Mouse (Mus musculus): ENCODE data around the gene Atp13a2. TPM values are rescaled to one million over a fixed set of nuclear protein-coding genes. Genes with fewer than 3 reads are reported as not detected.

The Atp13a2 gene
- polyA plus RNA-seq, 1 experiment from 2014 or later, result 31.4 TPM

GRCm38 (mm10) chr4:141010526-141010925 is 23.9 kb downstream of the Atp13a2 start:
- Histone ChIP-seq H3K27me3 (replicated peaks) (peaks cover 45% of the 10 kb centered on the region), H3K4me2 (peak overlapping the region; percentile 68), H3K9ac (peak overlapping the region; percentile 37; the same call in 1 of the 2 replicates), H3K27ac (0 out of 2 replicates have a peak overlapping the region, but pooled peaks have one; percentile 7), H3K4me3 (peak overlapping the region; percentile 47), H3K36me3 (peaks cover 27% of the 10 kb centered on the region), H3K9me3 (replicated peaks) (no peaks in the 10 kb centered on the region), H3K4me1 (peaks cover 27% of the 10 kb centered on the region)
- WGBS (ENCODE audit: insufficient replicate concordance), result 4% methylated on average over 26 of the region's 26 CpGs
- no peak for ATAC-seq

GRCm38 (mm10) chr4:141010941-141011429 is 24.3 kb downstream of the Atp13a2 start:
- Histone ChIP-seq H3K4me3 (peak overlapping the region; percentile 47), H3K36me3 (peaks cover 22% of the 10 kb centered on the region), H3K27ac (no peak overlapping the region), H3K4me2 (peak overlapping the region; percentile 68), H3K9me3 (replicated peaks) (no peaks in the 10 kb centered on the region), H3K9ac (peak overlapping the region; percentile 37; the same call in 1 of the 2 replicates), H3K4me1 (peaks cover 27% of the 10 kb centered on the region), H3K27me3 (replicated peaks) (peaks cover 45% of the 10 kb centered on the region)
- ATAC-seq, result no peak
- 19% methylated on average over 17 of the region's 17 CpGs for WGBS (ENCODE audit: insufficient replicate concordance)

GRCm38 (mm10) chr4:141011556-141012328 is 25.1 kb downstream of the Atp13a2 start:
- H3K4me3 ChIP-seq, result peak overlapping the region; percentile 47
- WGBS (ENCODE audit: insufficient replicate concordance), result 60% methylated on average over 14 of the region's 14 CpGs
- H3K9me3 ChIP-seq (replicated peaks), result no peaks in the 10 kb centered on the region
- H3K27me3 ChIP-seq (replicated peaks), result peaks cover 45% of the 10 kb centered on the region
- ATAC-seq, result no peak
- no peak overlapping the region for H3K9ac ChIP-seq
- H3K27ac ChIP-seq, result no peak overlapping the region
- H3K4me2 ChIP-seq, result peak overlapping the region; percentile 68
- peaks cover 15% of the 10 kb centered on the region for H3K36me3 ChIP-seq
- H3K4me1 ChIP-seq, result peaks cover 27% of the 10 kb centered on the region

- Histone ChIP-seq H3K4me2 (no peak overlapping the region), H3K4me3 (no peak overlapping the region), H3K9me3 (replicated peaks) (no peaks in the 10 kb centered on the region), H3K9ac (no peak overlapping the region), H3K27me3 (replicated peaks) (peaks cover 45% of the 10 kb centered on the region), H3K36me3 (peaks cover 9% of the 10 kb centered on the region), H3K4me1 (peaks cover 27% of the 10 kb centered on the region), H3K27ac (no peak overlapping the region)
- WGBS (ENCODE audit: insufficient replicate concordance), result 71% methylated on average over 10 of the region's 10 CpGs
- no peak for ATAC-seq
These were observed 25.9 kb downstream of the Atp13a2 start for GRCm38 (mm10) chr4:141012558-141012957.

- Histone ChIP-seq H3K4me3 (no peak overlapping the region), H3K4me2 (no peak overlapping the region), H3K36me3 (peaks cover 4% of the 10 kb centered on the region; the same call in 1 of the 2 replicates), H3K27ac (no peak overlapping the region), H3K9ac (no peak overlapping the region), H3K27me3 (replicated peaks) (peaks cover 45% of the 10 kb centered on the region), H3K4me1 (peaks cover 14% of the 10 kb centered on the region; the same call in 1 of the 2 replicates), H3K9me3 (replicated peaks) (no peaks in the 10 kb centered on the region)
- WGBS (ENCODE audit: insufficient replicate concordance), result 53% methylated on average over 8 of the region's 8 CpGs
- no peak for ATAC-seq
These were observed 27.4 kb downstream of the Atp13a2 start for GRCm38 (mm10) chr4:141014114-141014513.

GRCm38 (mm10) chr4:141014856-141015255 is 28.2 kb downstream of the Atp13a2 start:
- no peak overlapping the region for H3K4me2 ChIP-seq
- no peaks in the 10 kb centered on the region for H3K9me3 ChIP-seq (replicated peaks)
- no peak overlapping the region for H3K27ac ChIP-seq
- H3K27me3 ChIP-seq (replicated peaks), result peaks cover 39% of the 10 kb centered on the region
- peaks cover 4% of the 10 kb centered on the region; the same call in 1 of the 2 replicates for H3K36me3 ChIP-seq
- H3K4me1 ChIP-seq, result peaks cover 14% of the 10 kb centered on the region; the same call in 1 of the 2 replicates
- H3K9ac ChIP-seq, result no peak overlapping the region
- 75% methylated on average over 11 of the region's 11 CpGs for WGBS (ENCODE audit: insufficient replicate concordance)
- no peak overlapping the region for H3K4me3 ChIP-seq
- no peak for ATAC-seq

- H3K4me1 ChIP-seq, result peaks cover 9% of the 10 kb centered on the region; the same call in 1 of the 2 replicates
- 70% methylated on average over 7 of the region's 7 CpGs for WGBS (ENCODE audit: insufficient replicate concordance)
These were observed 28.7 kb downstream of the Atp13a2 start for GRCm38 (mm10) chr4:141015356-141015755.

GRCm38 (mm10) chr4:141016311-141016710 is 29.6 kb downstream of the Atp13a2 start:
- 66% methylated on average over 9 of the region's 9 CpGs for WGBS (ENCODE audit: insufficient replicate concordance)
- Histone ChIP-seq H3K4me3 (no peak overlapping the region), H3K36me3 (peaks cover 4% of the 10 kb centered on the region; the same call in 1 of the 2 replicates), H3K27ac (no peak overlapping the region), H3K9me3 (replicated peaks) (no peaks in the 10 kb centered on the region), H3K4me2 (no peak overlapping the region), H3K4me1 (no peaks in the 10 kb centered on the region), H3K9ac (no peak overlapping the region), H3K27me3 (replicated peaks) (peaks cover 24% of the 10 kb centered on the region)
- ATAC-seq, result no peak

More at GRCm38 (mm10) chr4:141015356-141015755, 28.7 kb downstream of the Atp13a2 start:
- H3K9me3 ChIP-seq (replicated peaks), result no peaks in the 10 kb centered on the region
- no peak overlapping the region for H3K4me2 ChIP-seq
- peaks cover 34% of the 10 kb centered on the region for H3K27me3 ChIP-seq (replicated peaks)
- no peak overlapping the region for H3K9ac ChIP-seq
- H3K27ac ChIP-seq, result no peak overlapping the region
- no peak for ATAC-seq
- peaks cover 4% of the 10 kb centered on the region; the same call in 1 of the 2 replicates for H3K36me3 ChIP-seq
- H3K4me3 ChIP-seq, result no peak overlapping the region

GRCm38 (mm10) chr4:141017657-141018436 is 31.2 kb downstream of the Atp13a2 start:
- H3K4me2 ChIP-seq, result no peak overlapping the region
- no peak for ATAC-seq
- WGBS (ENCODE audit: insufficient replicate concordance), result 78% methylated on average over 29 of the region's 29 CpGs
- no peak overlapping the region for H3K4me3 ChIP-seq
- H3K9me3 ChIP-seq (replicated peaks), result no peaks in the 10 kb centered on the region
- H3K36me3 ChIP-seq, result peaks cover 4% of the 10 kb centered on the region; the same call in 1 of the 2 replicates
- H3K27ac ChIP-seq, result no peak overlapping the region
- peaks cover 9% of the 10 kb centered on the region for H3K27me3 ChIP-seq (replicated peaks)
- H3K9ac ChIP-seq, result no peak overlapping the region
- no peaks in the 10 kb centered on the region for H3K4me1 ChIP-seq

- H3K36me3 ChIP-seq, result peaks cover 2% of the 10 kb centered on the region; the same call in 1 of the 2 replicates
- H3K27ac ChIP-seq, result peak overlapping the region; percentile 47; the same call in 1 of the 2 replicates
- no peaks in the 10 kb centered on the region for H3K4me1 ChIP-seq
- H3K9ac ChIP-seq, result no peak overlapping the region
- no peaks in the 10 kb centered on the region for H3K9me3 ChIP-seq (replicated peaks)
- no peak for ATAC-seq
- H3K27me3 ChIP-seq (replicated peaks), result no peaks in the 10 kb centered on the region
- no peak overlapping the region for H3K4me3 ChIP-seq
- 87% methylated on average over 17 of the region's 17 CpGs for WGBS (ENCODE audit: insufficient replicate concordance)
- no peak overlapping the region for H3K4me2 ChIP-seq
These were observed 33.5 kb downstream of the Atp13a2 start for GRCm38 (mm10) chr4:141020220-141020619.

GRCm38 (mm10) chr4:141020811-141021613 is 34.3 kb downstream of the Atp13a2 start:
- H3K4me1 ChIP-seq, result no peaks in the 10 kb centered on the region
- ATAC-seq, result no peak; the same call in 1 of the 2 replicates
- no peak overlapping the region for H3K4me2 ChIP-seq
- H3K4me3 ChIP-seq, result no peak overlapping the region
- peak overlapping the region; percentile 47; the same call in 1 of the 2 replicates for H3K27ac ChIP-seq
- 63% methylated on average over 14 of the region's 14 CpGs for WGBS (ENCODE audit: insufficient replicate concordance)
- no peaks in the 10 kb centered on the region for H3K36me3 ChIP-seq
- no peaks in the 10 kb centered on the region for H3K27me3 ChIP-seq (replicated peaks)
- H3K9ac ChIP-seq, result no peak overlapping the region; the same call in 1 of the 2 replicates
- no peaks in the 10 kb centered on the region for H3K9me3 ChIP-seq (replicated peaks)
